Mouse (Mus musculus): Measurements from ENCODE around the gene Cnot2. TPM values are rescaled to one million over a fixed set of nuclear protein-coding genes. Genes with fewer than 3 reads are reported as not detected.

Gene Cnot2
- polyA plus RNA-seq, 1 experiment from 2014 or later: 127 TPM

GRCm38 (mm10) chr10:116480988-116481387 lies 100.3 kb downstream of the Cnot2 start:
- ATAC-seq (no peak), DNase-seq (ENCODE audit: low spot score) (no peak)
- H3K4me3 ChIP-seq (ENCODE audit: low read depth, low read length): no peak overlapping the region
- no peaks in the 10 kb centered on the region for H3K4me1 ChIP-seq (ENCODE audit: control insufficient read depth, insufficient read depth, low read length)
- H3K9me3 ChIP-seq (replicated peaks; ENCODE audit: control insufficient read depth, low read length): no peaks in the 10 kb centered on the region
- no peak overlapping the region for H3K9ac ChIP-seq (ENCODE audit: low read length)
- H3K36me3 ChIP-seq (ENCODE audit: control insufficient read depth, insufficient read depth, low read length): peaks cover 32% of the 10 kb centered on the region
- no peak overlapping the region for H3K27ac ChIP-seq (ENCODE audit: low read depth, low read length)
- WGBS: 93% methylated on average over 5 of the region's 5 CpGs
- no peaks in the 10 kb centered on the region for H3K27me3 ChIP-seq (replicated peaks; ENCODE audit: control insufficient read depth, insufficient read depth, low read length)
- no peak overlapping the region for H3K4me2 ChIP-seq (ENCODE audit: low read length)

GRCm38 (mm10) chr10:116476559-116476958 lies 104.8 kb downstream of the Cnot2 start:
- H3K4me2 ChIP-seq (ENCODE audit: low read length): no peak overlapping the region
- DNase-seq (ENCODE audit: low spot score) (no peak), ATAC-seq (no peak)
- 93% methylated on average over 3 of the region's 3 CpGs for WGBS
- H3K36me3 ChIP-seq (ENCODE audit: control insufficient read depth, insufficient read depth, low read length): no peaks in the 10 kb centered on the region
- H3K9ac ChIP-seq (ENCODE audit: low read length): no peak overlapping the region
- H3K27ac ChIP-seq (ENCODE audit: low read depth, low read length): no peak overlapping the region
- H3K4me1 ChIP-seq (ENCODE audit: control insufficient read depth, insufficient read depth, low read length): peaks cover 5% of the 10 kb centered on the region; the same call in 1 of the 2 replicates
- H3K9me3 ChIP-seq (replicated peaks; ENCODE audit: control insufficient read depth, low read length): no peaks in the 10 kb centered on the region
- no peak overlapping the region for H3K4me3 ChIP-seq (ENCODE audit: low read depth, low read length)
- H3K27me3 ChIP-seq (replicated peaks; ENCODE audit: control insufficient read depth, insufficient read depth, low read length): no peaks in the 10 kb centered on the region

- Histone ChIP-seq H3K4me1 (ENCODE audit: control insufficient read depth, insufficient read depth, low read length) (peaks cover 5% of the 10 kb centered on the region; the same call in 1 of the 2 replicates), H3K36me3 (ENCODE audit: control insufficient read depth, insufficient read depth, low read length) (no peaks in the 10 kb centered on the region), H3K4me2 (ENCODE audit: low read length) (no peak overlapping the region), H3K9ac (ENCODE audit: low read length) (no peak overlapping the region), H3K27me3 (replicated peaks; ENCODE audit: control insufficient read depth, insufficient read depth, low read length) (no peaks in the 10 kb centered on the region), H3K4me3 (ENCODE audit: low read depth, low read length) (no peak overlapping the region), H3K9me3 (replicated peaks; ENCODE audit: control insufficient read depth, low read length) (no peaks in the 10 kb centered on the region), H3K27ac (ENCODE audit: low read depth, low read length) (no peak overlapping the region)
- 81% methylated on average over 6 of the region's 6 CpGs for WGBS
- ATAC-seq: no peak
- no peak for DNase-seq (ENCODE audit: low spot score)
These were observed 105.6 kb downstream of the Cnot2 start for GRCm38 (mm10) chr10:116475725-116476124.

DNA sequence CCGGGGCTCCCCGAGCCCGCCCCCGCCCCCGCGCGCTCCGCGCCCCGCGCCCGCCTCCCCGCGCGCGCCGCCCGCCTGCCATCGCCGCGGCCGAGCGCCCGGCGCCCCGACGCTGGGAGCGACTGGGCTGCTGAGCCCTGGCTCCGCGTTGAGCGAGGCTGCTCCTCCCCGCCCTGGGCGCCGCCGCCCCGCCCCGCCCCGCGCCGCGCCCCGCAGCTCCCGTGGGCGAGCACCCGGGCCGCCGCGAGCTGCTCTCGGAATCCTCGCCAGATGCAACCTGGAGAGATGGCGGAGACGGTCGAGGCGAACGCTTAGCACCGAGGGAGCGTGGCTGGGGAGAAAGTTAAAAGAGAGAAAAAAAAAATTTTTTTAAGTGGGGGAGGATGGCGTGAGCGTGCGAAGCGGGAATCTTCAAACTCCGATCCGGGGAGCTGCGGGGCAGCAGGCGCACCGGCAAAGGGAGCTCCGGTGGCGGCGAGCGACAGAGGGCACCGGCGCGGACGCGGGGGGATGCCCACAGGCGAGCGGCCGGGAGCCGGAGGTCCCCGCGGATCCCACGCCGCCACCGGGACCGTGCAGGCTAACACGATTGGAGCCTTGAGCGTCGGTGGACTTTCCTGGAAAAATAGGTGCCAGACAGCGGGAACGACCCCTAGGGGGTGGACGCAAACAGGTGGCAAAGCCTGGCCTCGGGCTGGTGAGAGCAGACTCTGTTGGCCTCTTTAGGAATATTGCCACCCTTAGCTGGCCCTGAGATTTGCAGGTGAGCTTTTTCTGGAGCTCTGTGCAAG lies 107.4 kb downstream of the Cnot2 start, which contains the start of gene Kcnmb4:
Kcnmb4 (minus strand) TSS at position 120 of the 791 bp plus-strand sequence.
- Histone ChIP-seq H3K36me3 (ENCODE audit: control insufficient read depth, insufficient read depth, low read length) (no peaks in the 10 kb centered on the region), H3K9ac (ENCODE audit: low read length) (peak within 1 kb of the TSS; percentile 84), H3K4me3 (ENCODE audit: low read depth, low read length) (peak within 1 kb of the TSS; percentile 72), H3K9me3 (replicated peaks; ENCODE audit: control insufficient read depth, low read length) (no peaks in the 10 kb centered on the region), H3K4me1 (ENCODE audit: control insufficient read depth, insufficient read depth, low read length) (peaks cover 5% of the 10 kb centered on the region; the same call in 1 of the 2 replicates), H3K27ac (ENCODE audit: low read depth, low read length) (peak within 1 kb of the TSS; percentile 95), H3K4me2 (ENCODE audit: low read length) (peak within 1 kb of the TSS; percentile 83), H3K27me3 (replicated peaks; ENCODE audit: control insufficient read depth, insufficient read depth, low read length) (no peaks in the 10 kb centered on the region)
- WGBS: under 1% methylated on average over 58 of the region's 92 CpGs
- DNase-seq (ENCODE audit: low spot score) (peak; percentile 66), ATAC-seq (peak; percentile 84)

GRCm38 (mm10) chr10:116473071-116473758 lies 108.1 kb downstream of the Cnot2 start:
- Histone ChIP-seq H3K27me3 (replicated peaks; ENCODE audit: control insufficient read depth, insufficient read depth, low read length) (no peaks in the 10 kb centered on the region), H3K4me2 (ENCODE audit: low read length) (peak overlapping the region; percentile 83), H3K27ac (ENCODE audit: low read depth, low read length) (peak overlapping the region; percentile 95), H3K36me3 (ENCODE audit: control insufficient read depth, insufficient read depth, low read length) (no peaks in the 10 kb centered on the region), H3K9me3 (replicated peaks; ENCODE audit: control insufficient read depth, low read length) (no peaks in the 10 kb centered on the region), H3K4me1 (ENCODE audit: control insufficient read depth, insufficient read depth, low read length) (peaks cover 5% of the 10 kb centered on the region; the same call in 1 of the 2 replicates), H3K4me3 (ENCODE audit: low read depth, low read length) (peak overlapping the region; percentile 72), H3K9ac (ENCODE audit: low read length) (peak overlapping the region; percentile 84)
- DNase-seq (ENCODE audit: low spot score): peak; percentile 78
- whole genome bisulfite sequencing: under 1% methylated on average over 53 of the region's 78 CpGs
- peak; percentile 74 for ATAC-seq

GRCm38 (mm10) chr10:116472579-116472978 lies 108.7 kb downstream of the Cnot2 start:
- no peaks in the 10 kb centered on the region for H3K9me3 ChIP-seq (replicated peaks; ENCODE audit: control insufficient read depth, low read length)
- ATAC-seq (peak; percentile 3), DNase-seq (ENCODE audit: low spot score) (no peak)
- H3K4me2 ChIP-seq (ENCODE audit: low read length): peak overlapping the region; percentile 83
- no peak overlapping the region for H3K27ac ChIP-seq (ENCODE audit: low read depth, low read length)
- H3K4me1 ChIP-seq (ENCODE audit: control insufficient read depth, insufficient read depth, low read length): peaks cover 5% of the 10 kb centered on the region; the same call in 1 of the 2 replicates
- peak overlapping the region; percentile 84 for H3K9ac ChIP-seq (ENCODE audit: low read length)
- peak overlapping the region; percentile 72 for H3K4me3 ChIP-seq (ENCODE audit: low read depth, low read length)
- H3K36me3 ChIP-seq (ENCODE audit: control insufficient read depth, insufficient read depth, low read length): no peaks in the 10 kb centered on the region
- H3K27me3 ChIP-seq (replicated peaks; ENCODE audit: control insufficient read depth, insufficient read depth, low read length): no peaks in the 10 kb centered on the region
- WGBS: 17% methylated on average over 5 of the region's 5 CpGs

DNA sequence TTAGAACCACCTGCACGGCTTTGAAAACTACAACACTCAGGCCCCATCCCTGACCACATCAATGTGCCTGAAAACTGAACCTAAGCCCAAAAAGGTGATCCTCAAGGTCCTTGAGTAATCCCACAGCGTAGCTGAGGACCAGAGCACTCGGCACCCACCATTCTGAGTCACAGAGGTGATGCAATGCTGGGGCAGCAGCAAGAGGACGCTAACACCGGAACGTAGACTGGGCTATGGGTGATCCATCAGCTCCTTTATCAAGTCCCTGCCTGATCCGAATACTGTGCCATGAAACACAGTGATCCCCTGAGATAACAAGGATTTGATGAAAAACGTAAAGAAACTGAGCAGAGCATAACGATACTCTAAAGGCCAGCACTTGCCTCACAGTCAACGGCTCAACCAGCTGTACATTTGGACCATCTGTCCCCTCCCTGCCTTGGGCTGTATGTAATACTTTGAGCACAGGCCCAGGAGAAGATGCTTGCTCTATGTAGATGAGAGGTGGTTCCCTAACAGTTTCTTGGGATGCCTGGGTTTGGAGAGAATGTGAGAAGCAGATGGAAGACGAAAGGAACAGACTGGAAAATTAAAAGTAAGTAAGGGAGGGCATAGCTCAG lies 110.9 kb downstream of the Cnot2 start:
- peaks cover 5% of the 10 kb centered on the region; the same call in 1 of the 2 replicates for H3K4me1 ChIP-seq (ENCODE audit: control insufficient read depth, insufficient read depth, low read length)
- no peak overlapping the region for H3K27ac ChIP-seq (ENCODE audit: low read depth, low read length)
- WGBS: 84% methylated on average over 11 of the region's 11 CpGs
- DNase-seq (ENCODE audit: low spot score) (no peak), ATAC-seq (no peak)
- H3K9me3 ChIP-seq (replicated peaks; ENCODE audit: control insufficient read depth, low read length): no peaks in the 10 kb centered on the region
- no peaks in the 10 kb centered on the region for H3K27me3 ChIP-seq (replicated peaks; ENCODE audit: control insufficient read depth, insufficient read depth, low read length)
- no peaks in the 10 kb centered on the region for H3K36me3 ChIP-seq (ENCODE audit: control insufficient read depth, insufficient read depth, low read length)
- H3K4me2 ChIP-seq (ENCODE audit: low read length): no peak overlapping the region
- no peak overlapping the region for H3K9ac ChIP-seq (ENCODE audit: low read length)
- no peak overlapping the region for H3K4me3 ChIP-seq (ENCODE audit: low read depth, low read length)

GRCm38 (mm10) chr10:116468094-116468493 lies 113.2 kb downstream of the Cnot2 start:
- H3K36me3 ChIP-seq (ENCODE audit: control insufficient read depth, insufficient read depth, low read length): no peaks in the 10 kb centered on the region
- no peaks in the 10 kb centered on the region for H3K27me3 ChIP-seq (replicated peaks; ENCODE audit: control insufficient read depth, insufficient read depth, low read length)
- H3K4me2 ChIP-seq (ENCODE audit: low read length): no peak overlapping the region
- ATAC-seq (no peak), DNase-seq (ENCODE audit: low spot score) (no peak)
- WGBS: 80% methylated on average over 5 of the region's 5 CpGs
- H3K4me1 ChIP-seq (ENCODE audit: control insufficient read depth, insufficient read depth, low read length): peaks cover 5% of the 10 kb centered on the region; the same call in 1 of the 2 replicates
- H3K9me3 ChIP-seq (replicated peaks; ENCODE audit: control insufficient read depth, low read length): no peaks in the 10 kb centered on the region
- H3K9ac ChIP-seq (ENCODE audit: low read length): no peak overlapping the region
- H3K4me3 ChIP-seq (ENCODE audit: low read depth, low read length): no peak overlapping the region
- no peak overlapping the region for H3K27ac ChIP-seq (ENCODE audit: low read depth, low read length)
